Mouse (Mus musculus): Measurements from ENCODE around the gene Ccdc146. TPM values are rescaled to one million over a fixed set of nuclear protein-coding genes. Genes with fewer than 3 reads are reported as not detected.

Ccdc146 gene
- polyA plus RNA-seq, 1 experiment = not detected

DNA sequence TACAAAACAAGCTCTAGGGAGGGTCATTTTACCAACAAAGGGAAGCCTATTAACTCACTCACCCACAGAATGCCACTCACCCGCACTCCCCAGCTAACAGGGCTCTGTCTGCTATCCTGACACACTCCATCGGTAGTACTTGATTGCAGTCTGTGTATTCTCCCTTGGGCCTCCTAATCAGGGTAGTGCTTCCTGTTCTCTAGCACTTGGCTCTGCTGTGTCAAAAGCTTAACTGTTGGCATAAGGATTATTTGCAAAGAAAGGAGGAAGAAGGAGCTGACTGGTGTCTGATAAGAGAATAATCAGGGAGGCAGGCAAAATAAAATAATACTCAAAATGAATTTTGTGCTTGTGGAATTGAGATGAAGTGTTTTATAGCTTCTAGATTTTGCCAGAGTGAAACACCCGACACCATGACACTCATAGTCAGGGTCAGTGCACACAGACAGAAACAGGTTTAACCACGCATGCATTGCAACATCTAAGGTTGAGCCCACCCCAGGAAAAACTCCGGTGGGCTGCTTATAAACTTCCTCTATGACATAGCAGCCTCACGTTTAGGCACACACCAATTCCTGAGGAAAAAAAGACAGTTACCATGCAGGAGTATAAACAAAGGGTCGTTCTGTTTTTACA, 29.2 kb downstream of the Ccdc146 start:
- WGBS = 5% methylated on average over 7 of the region's 7 CpGs
- no peak overlapping the region for H3K27ac ChIP-seq (ENCODE audit: control insufficient read depth, insufficient read depth, low read depth, low read length, poor library complexity)
- no peak for TF ChIP-seq CTCF (IDR thresholded peaks at IDR 0.05; ENCODE audit: control insufficient read depth, insufficient read depth, low read length)
- no peak for TF ChIP-seq POLR2A (IDR thresholded peaks at IDR 0.05; ENCODE audit: borderline replicate concordance, control insufficient read depth, low read depth, low read length)

DNA sequence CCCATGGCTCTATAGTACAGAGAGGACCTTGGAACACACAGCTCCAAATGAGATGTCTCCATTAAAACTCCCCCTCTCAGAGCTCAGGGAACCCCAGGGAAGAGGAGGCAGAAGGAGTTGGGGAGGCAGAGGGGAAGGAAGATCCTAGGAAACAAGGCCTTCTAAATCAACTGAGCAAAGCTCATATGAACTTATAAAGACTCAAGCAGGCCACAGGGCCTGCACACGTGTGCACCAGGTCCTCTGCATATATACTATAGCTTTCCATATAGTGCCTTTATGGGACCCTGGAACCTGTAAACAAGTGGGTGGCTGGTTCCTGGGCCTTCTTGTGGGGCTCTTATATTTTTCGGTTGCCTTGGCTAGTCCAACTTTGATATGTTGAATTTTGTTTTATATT, 29.9 kb downstream of the Ccdc146 start:
- H3K27ac ChIP-seq (ENCODE audit: control insufficient read depth, insufficient read depth, low read depth, low read length, poor library complexity) = no peak overlapping the region
- 61% methylated on average over 2 of the region's 2 CpGs for WGBS
- peaks cover 1% of the 10 kb centered on the region; the same call in 1 of the 2 replicates for H3K4me1 ChIP-seq (ENCODE audit: control insufficient read depth, insufficient read depth, low read length)
- no peak overlapping the region for H3K4me3 ChIP-seq (replicated peaks; ENCODE audit: control insufficient read depth, low read depth, low read length)
- TF ChIP-seq POLR2A (IDR thresholded peaks at IDR 0.05; ENCODE audit: borderline replicate concordance, control insufficient read depth, low read depth, low read length) (no peak), CTCF (IDR thresholded peaks at IDR 0.05; ENCODE audit: control insufficient read depth, insufficient read depth, low read length) (no peak)

More for the DNA sequence above, 29.2 kb downstream of the Ccdc146 start:
- Histone ChIP-seq H3K4me1 (ENCODE audit: control insufficient read depth, insufficient read depth, low read length) (peaks cover 1% of the 10 kb centered on the region; the same call in 1 of the 2 replicates), H3K4me3 (replicated peaks; ENCODE audit: control insufficient read depth, low read depth, low read length) (no peak overlapping the region)

DNA sequence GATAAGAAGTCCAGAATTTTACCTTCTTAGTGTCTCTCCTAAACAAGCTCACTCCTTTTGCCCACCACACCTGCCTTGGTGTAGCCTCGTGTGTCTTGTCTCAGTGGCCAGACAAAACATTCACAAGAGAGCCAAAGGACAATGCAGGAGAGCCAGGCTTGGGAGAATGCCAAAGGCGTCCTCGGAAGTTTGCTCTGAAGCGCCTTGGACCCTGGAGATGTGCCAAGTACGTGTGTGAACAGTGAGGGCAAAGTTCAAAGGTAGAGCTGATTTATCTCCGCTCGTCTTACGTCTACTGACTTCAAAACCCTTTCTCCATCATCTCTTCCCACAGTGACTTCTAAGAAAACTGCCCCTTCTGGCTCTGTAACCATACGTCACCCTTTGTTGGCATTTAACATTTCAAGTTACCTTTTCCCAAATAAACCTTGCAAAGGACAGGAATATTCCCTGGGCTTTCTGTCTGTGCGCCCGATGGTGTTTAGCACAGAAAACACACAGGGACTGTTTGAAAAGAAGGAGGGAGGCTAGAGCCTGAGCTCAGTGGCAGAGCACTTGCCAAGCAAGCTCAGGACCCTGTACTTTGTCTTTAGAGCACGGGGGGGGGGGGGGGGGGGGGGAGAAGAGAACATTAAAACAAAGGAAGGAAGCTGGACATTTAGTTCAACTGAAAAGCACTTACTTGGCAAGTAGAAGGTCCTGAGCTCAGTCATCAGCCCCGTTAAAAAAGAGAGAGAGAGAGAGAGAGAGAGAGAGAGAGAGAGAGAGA, 32.7 kb downstream of the Ccdc146 start:
- Histone ChIP-seq H3K4me3 (replicated peaks; ENCODE audit: control insufficient read depth, low read depth, low read length) (no peak overlapping the region), H3K4me1 (ENCODE audit: control insufficient read depth, insufficient read depth, low read length) (peaks cover 1% of the 10 kb centered on the region; the same call in 1 of the 2 replicates), H3K27ac (ENCODE audit: control insufficient read depth, insufficient read depth, low read depth, low read length, poor library complexity) (no peak overlapping the region)
- no peak for TF ChIP-seq POLR2A (IDR thresholded peaks at IDR 0.05; ENCODE audit: borderline replicate concordance, control insufficient read depth, low read depth, low read length)
- TF ChIP-seq CTCF (IDR thresholded peaks at IDR 0.05; ENCODE audit: control insufficient read depth, insufficient read depth, low read length) = no peak
- WGBS = 65% methylated on average over 13 of the region's 13 CpGs

DNA sequence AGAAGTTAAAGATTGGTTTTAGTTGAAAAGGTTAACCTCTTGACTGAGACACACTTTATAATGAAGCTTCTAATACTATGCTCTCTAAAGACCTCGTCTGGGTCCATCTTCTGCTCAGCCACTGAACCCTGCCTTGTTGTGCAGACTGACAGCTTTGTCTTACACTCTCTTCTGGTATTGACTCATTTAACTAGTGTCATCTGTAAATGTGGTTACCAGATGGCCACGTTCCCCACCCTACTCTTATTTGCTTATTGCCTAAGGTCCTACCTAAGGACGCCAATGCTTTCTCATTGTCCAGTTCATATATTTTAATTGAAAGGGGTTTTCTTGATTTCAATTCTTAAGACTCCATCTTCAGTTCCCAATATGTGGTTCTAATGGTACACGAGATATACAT, 35.6 kb downstream of the Ccdc146 start:
- Histone ChIP-seq H3K27ac (ENCODE audit: control insufficient read depth, insufficient read depth, low read depth, low read length, poor library complexity) (no peak overlapping the region), H3K4me1 (ENCODE audit: control insufficient read depth, insufficient read depth, low read length) (no peaks in the 10 kb centered on the region; the same call in 1 of the 2 replicates), H3K4me3 (replicated peaks; ENCODE audit: control insufficient read depth, low read depth, low read length) (no peak overlapping the region)
- WGBS = 66% methylated on average over 4 of the region's 4 CpGs
- no peak for TF ChIP-seq POLR2A (IDR thresholded peaks at IDR 0.05; ENCODE audit: borderline replicate concordance, control insufficient read depth, low read depth, low read length)
- no peak for TF ChIP-seq CTCF (IDR thresholded peaks at IDR 0.05; ENCODE audit: control insufficient read depth, insufficient read depth, low read length)

DNA sequence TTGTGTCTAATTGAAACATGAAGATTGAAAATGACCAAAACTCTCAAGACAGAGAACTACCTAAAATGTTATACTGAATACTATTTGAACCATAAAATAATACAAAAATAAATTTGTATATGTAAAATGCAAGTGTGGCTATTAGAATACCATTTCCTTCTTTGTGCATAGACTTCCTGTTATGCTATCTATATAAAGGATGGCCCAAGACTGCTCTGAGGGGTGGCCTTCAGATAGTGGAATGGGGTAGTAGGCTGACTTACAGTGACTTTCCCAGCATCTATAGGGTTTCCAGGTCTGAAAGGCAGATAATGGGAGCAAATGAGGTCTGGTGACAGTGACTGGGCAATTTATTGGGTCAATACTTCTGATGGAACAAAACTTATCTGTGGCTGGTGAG, 37.1 kb downstream of the Ccdc146 start:
- H3K27ac ChIP-seq (ENCODE audit: control insufficient read depth, insufficient read depth, low read depth, low read length, poor library complexity) = no peak overlapping the region
- peaks cover 1% of the 10 kb centered on the region; the same call in 1 of the 2 replicates for H3K4me1 ChIP-seq (ENCODE audit: control insufficient read depth, insufficient read depth, low read length)
- H3K4me3 ChIP-seq (replicated peaks; ENCODE audit: control insufficient read depth, low read depth, low read length) = no peak overlapping the region
- TF ChIP-seq CTCF (IDR thresholded peaks at IDR 0.05; ENCODE audit: control insufficient read depth, insufficient read depth, low read length) (no peak), POLR2A (IDR thresholded peaks at IDR 0.05; ENCODE audit: borderline replicate concordance, control insufficient read depth, low read depth, low read length) (no peak)

DNA sequence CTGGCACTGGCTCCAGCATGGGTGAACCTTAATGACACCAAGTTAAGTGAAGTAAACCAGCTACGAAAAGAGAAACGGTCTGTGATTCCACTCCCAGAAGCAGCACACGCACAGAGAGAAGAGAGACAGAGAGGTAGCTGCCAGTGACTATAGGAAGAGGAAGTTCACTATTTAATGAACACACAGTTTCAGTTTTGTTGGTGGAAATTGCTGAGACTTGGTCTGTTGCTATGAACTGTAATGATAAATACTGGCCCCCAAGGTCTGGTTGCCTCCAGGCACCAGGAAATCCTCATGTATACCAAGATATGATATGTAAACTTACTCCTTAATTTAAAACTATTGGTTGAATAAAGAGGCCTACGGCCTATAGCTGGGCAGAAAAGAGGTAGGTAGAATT, 38.0 kb downstream of the Ccdc146 start:
- no peak overlapping the region for H3K4me3 ChIP-seq (replicated peaks; ENCODE audit: control insufficient read depth, low read depth, low read length)
- TF ChIP-seq POLR2A (IDR thresholded peaks at IDR 0.05; ENCODE audit: borderline replicate concordance, control insufficient read depth, low read depth, low read length) (no peak), CTCF (IDR thresholded peaks at IDR 0.05; ENCODE audit: control insufficient read depth, insufficient read depth, low read length) (no peak)
- peaks cover 1% of the 10 kb centered on the region; the same call in 1 of the 2 replicates for H3K4me1 ChIP-seq (ENCODE audit: control insufficient read depth, insufficient read depth, low read length)
- 27% methylated on average over 4 of the region's 4 CpGs for WGBS
- H3K27ac ChIP-seq (ENCODE audit: control insufficient read depth, insufficient read depth, low read depth, low read length, poor library complexity) = no peak overlapping the region

DNA sequence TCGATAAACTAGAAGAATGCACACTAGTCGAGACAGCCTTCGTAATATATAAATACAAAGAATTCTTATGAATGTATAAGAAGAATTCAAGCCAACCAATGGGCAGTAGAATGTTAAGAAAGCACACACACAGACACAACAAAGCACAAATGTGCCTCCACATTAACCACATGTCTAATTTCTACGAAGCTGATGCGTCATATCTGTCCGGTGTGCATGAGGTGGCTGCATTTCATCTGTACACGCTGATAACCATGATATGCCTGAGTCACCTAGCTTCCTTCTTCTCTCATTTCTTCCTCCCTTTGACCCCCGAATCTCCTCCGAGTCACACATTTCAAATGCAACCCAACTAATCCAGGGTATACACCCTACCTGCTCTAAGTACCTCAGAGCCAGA, 39.5 kb downstream of the Ccdc146 start:
- no peak for TF ChIP-seq CTCF (IDR thresholded peaks at IDR 0.05; ENCODE audit: control insufficient read depth, insufficient read depth, low read length)
- no peak for TF ChIP-seq POLR2A (IDR thresholded peaks at IDR 0.05; ENCODE audit: borderline replicate concordance, control insufficient read depth, low read depth, low read length)
- H3K4me1 ChIP-seq (ENCODE audit: control insufficient read depth, insufficient read depth, low read length) = peaks cover 1% of the 10 kb centered on the region; the same call in 1 of the 2 replicates
- H3K4me3 ChIP-seq (replicated peaks; ENCODE audit: control insufficient read depth, low read depth, low read length) = no peak overlapping the region
- no peak overlapping the region for H3K27ac ChIP-seq (ENCODE audit: control insufficient read depth, insufficient read depth, low read depth, low read length, poor library complexity)
- 50% methylated on average over 9 of the region's 9 CpGs for WGBS

DNA sequence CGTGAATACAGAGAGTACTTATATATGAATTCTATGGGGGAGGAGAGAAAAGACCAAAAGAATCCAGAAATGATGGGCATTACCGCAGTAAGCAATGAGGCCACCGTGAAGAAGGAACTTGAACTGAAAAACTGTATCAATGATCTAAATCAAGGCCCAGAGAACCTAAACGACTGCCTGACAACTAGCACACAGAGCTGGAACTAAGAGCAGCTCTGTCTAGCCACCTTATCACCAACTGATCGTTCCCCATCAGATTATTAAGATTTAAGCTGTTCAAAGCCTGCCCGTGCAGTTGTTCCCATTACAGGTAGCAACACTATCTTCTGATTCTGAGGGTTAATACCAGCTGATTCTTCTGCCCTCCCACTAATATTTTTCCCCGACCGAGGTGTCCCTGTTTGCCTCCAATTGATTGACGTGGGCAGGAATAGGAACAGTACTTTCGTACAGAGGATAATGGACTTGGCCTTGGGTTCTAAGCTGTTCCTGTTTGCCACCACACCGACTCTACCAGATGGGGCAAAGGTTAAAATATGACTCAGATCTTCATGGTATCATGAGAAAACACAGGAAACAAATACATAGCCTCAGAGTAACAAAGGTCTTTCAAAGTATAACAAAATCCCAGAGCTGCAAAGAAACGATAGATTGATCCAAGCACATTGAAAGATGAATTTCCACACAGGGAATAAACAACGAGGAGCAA, 40.1 kb downstream of the Ccdc146 start:
- no peak for TF ChIP-seq CTCF (IDR thresholded peaks at IDR 0.05; ENCODE audit: control insufficient read depth, insufficient read depth, low read length)
- TF ChIP-seq POLR2A (IDR thresholded peaks at IDR 0.05; ENCODE audit: borderline replicate concordance, control insufficient read depth, low read depth, low read length) = no peak
- WGBS = 60% methylated on average over 13 of the region's 13 CpGs

More for the DNA sequence above, 40.1 kb downstream of the Ccdc146 start:
- no peak overlapping the region for H3K4me3 ChIP-seq (replicated peaks; ENCODE audit: control insufficient read depth, low read depth, low read length)
- no peak overlapping the region for H3K27ac ChIP-seq (ENCODE audit: control insufficient read depth, insufficient read depth, low read depth, low read length, poor library complexity)
- peaks cover 1% of the 10 kb centered on the region; the same call in 1 of the 2 replicates for H3K4me1 ChIP-seq (ENCODE audit: control insufficient read depth, insufficient read depth, low read length)

All from bone marrow, adult 2 months (tissue).